Mouse (Mus musculus) G1E (cell line): ENCODE data around the gene Skint3. TPM values are rescaled to one million over a fixed set of nuclear protein-coding genes. Genes with fewer than 3 reads are reported as not detected.

Experiments
- ATAC-seq: 2 replicates; pipeline ENCODE4 v1.8.0; 2016; ENCODE audit warnings: mild to moderate bottlenecking; ENCODE audit not compliant: insufficient number of reproducible peaks, poor library complexity, low FRiP score, severe bottlenecking; ENCODE audit errors: extremely low read depth
- DNase-seq: peaks from one replicate; pipeline ENCODE4 v3.0.0; 2012; ENCODE audit warnings: low spot score
- H3K27me3 ChIP-seq: 2 replicates; pipeline ENCODE4 v1.6.1; 2012; ENCODE audit warnings: mild to moderate bottlenecking, low read length, inconsistent platforms; ENCODE audit not compliant: insufficient read depth
- H3K36me3 ChIP-seq: replicated peaks from 2 replicates; pipeline ENCODE3; 2012; ENCODE audit warnings: mild to moderate bottlenecking, inconsistent platforms
- H3K4me1 ChIP-seq: 2 replicates; pipeline ENCODE4 v1.6.1; 2012; ENCODE audit warnings: low read depth, low read length, inconsistent platforms, mixed read lengths; ENCODE audit not compliant: insufficient read depth
- H3K4me3 ChIP-seq: 2 replicates; pipeline ENCODE4 v1.5.1; 2012; ENCODE audit warnings: low read depth, mild to moderate bottlenecking, inconsistent platforms, low read length, moderate library complexity, mixed read lengths
- H3K9me3 ChIP-seq: replicated peaks from 2 replicates; pipeline ENCODE4 v1.6.1; 2012; ENCODE audit warnings: inconsistent platforms
- CTCF ChIP-seq: IDR thresholded peaks from 2 replicates; pipeline ENCODE4 v1.5.1; 2012; ENCODE audit warnings: low read depth, low read length, inconsistent platforms, mixed read lengths
- GATA1 ChIP-seq: IDR thresholded peaks from 2 replicates; pipeline ENCODE4 v1.6.1; 2012; ENCODE audit warnings: borderline replicate concordance, low read length, inconsistent platforms, mixed read lengths
- GATA2 ChIP-seq: IDR thresholded peaks from 2 replicates; pipeline ENCODE4 v1.6.1; 2012; ENCODE audit warnings: low read depth, low read length, inconsistent platforms, borderline replicate concordance
- POLR2AphosphoS5 ChIP-seq: IDR thresholded peaks from 2 replicates; pipeline ENCODE4 v1.6.1; 2012; ENCODE audit warnings: low read depth, low read length, inconsistent platforms; ENCODE audit not compliant: insufficient replicate concordance
- TAL1 ChIP-seq: conservative IDR thresholded peaks from 2 replicates; pipeline ENCODE4 v1.6.1; 2012; ENCODE audit warnings: low read depth, low read length, inconsistent platforms, mixed read lengths
- polyA plus RNA-seq: library from polyadenylated mRNA; stranded (reverse); fragments of >175 nt; gene quantifications from 2 replicates; pipeline ENCODE4 v1.2.3, GENCODE M21; 2012
- total RNA-seq, 2 experiments: library from RNA; stranded (forward) in 1 of 2; stranded (reverse) in 1 of 2; fragments of 200-1000 nt in 1 of 2; fragments of >200 nt in 1 of 2; fragmentation: Nextera tagmentation in 1 of 2; gene quantifications; 2 replicates each; pipeline ENCODE4 v1.2.3; 2014 to 2017

The Skint3 gene
- not detected in 2 replicates for total RNA-seq (2014; fragmentation: Nextera tagmentation)
- total RNA-seq (2017), result not detected in 2 replicates
- polyA plus RNA-seq, result not detected in 2 replicates

GRCm38 (mm10) chr4:112231945-112232344 lies at the start of gene Skint3:
Skint3 (plus strand) TSS chr4:112232245.
- DNase-seq (no peak), ATAC-seq (no peak)
- Histone ChIP-seq H3K36me3 (no peaks in the 10 kb centered on the region), H3K9me3 (no peaks in the 10 kb centered on the region), H3K27me3 (no peaks in the 10 kb centered on the region), H3K4me3 (no peak within 1 kb of the TSS), H3K4me1 (no peaks in the 10 kb centered on the region)
- no peak for TF ChIP-seq CTCF
- TF ChIP-seq GATA1, result no peak
- no peak for TF ChIP-seq TAL1
- no peak for TF ChIP-seq GATA2
- TF ChIP-seq POLR2AphosphoS5, result no peak

- Histone ChIP-seq H3K27me3 (no peaks in the 10 kb centered on the region), H3K4me1 (no peaks in the 10 kb centered on the region), H3K4me3 (no peak overlapping the region), H3K9me3 (no peaks in the 10 kb centered on the region), H3K36me3 (no peaks in the 10 kb centered on the region)
- DNase-seq (no peak), ATAC-seq (no peak)
- no peak for TF ChIP-seq TAL1
- no peak for TF ChIP-seq CTCF
- no peak for TF ChIP-seq GATA1
- TF ChIP-seq GATA2, result no peak
- TF ChIP-seq POLR2AphosphoS5, result no peak
Observed at GRCm38 (mm10) chr4:112243416-112243815, 11.4 kb downstream of the Skint3 start.

- TF ChIP-seq POLR2AphosphoS5 (no peak), GATA2 (no peak), GATA1 (no peak), CTCF (no peak), TAL1 (no peak)
- Histone ChIP-seq H3K4me1 (no peaks in the 10 kb centered on the region), H3K9me3 (no peaks in the 10 kb centered on the region), H3K36me3 (no peaks in the 10 kb centered on the region), H3K4me3 (no peak overlapping the region), H3K27me3 (no peaks in the 10 kb centered on the region)
- no peak for ATAC-seq
- no peak for DNase-seq
Observed at GRCm38 (mm10) chr4:112243951-112244350, 11.9 kb downstream of the Skint3 start.

- TF ChIP-seq POLR2AphosphoS5 (no peak), CTCF (no peak)
- ATAC-seq (no peak), DNase-seq (no peak)
- H3K9me3 ChIP-seq, result no peaks in the 10 kb centered on the region
- H3K4me3 ChIP-seq, result no peak overlapping the region
- H3K27me3 ChIP-seq, result no peaks in the 10 kb centered on the region
- H3K36me3 ChIP-seq, result no peaks in the 10 kb centered on the region
- H3K4me1 ChIP-seq, result no peaks in the 10 kb centered on the region
Observed at GRCm38 (mm10) chr4:112256022-112256421, 24.0 kb downstream of the Skint3 start.

GRCm38 (mm10) chr4:112287178-112287974 lies 55.3 kb downstream of the Skint3 start:
- no peaks in the 10 kb centered on the region for H3K9me3 ChIP-seq
- no peak for DNase-seq
- no peaks in the 10 kb centered on the region for H3K4me1 ChIP-seq
- no peaks in the 10 kb centered on the region for H3K36me3 ChIP-seq
- no peak for ATAC-seq
- no peaks in the 10 kb centered on the region for H3K27me3 ChIP-seq
- H3K4me3 ChIP-seq, result no peak overlapping the region
- TF ChIP-seq GATA2, result no peak
- TF ChIP-seq TAL1, result no peak
- no peak for TF ChIP-seq GATA1
- no peak for TF ChIP-seq POLR2AphosphoS5
- no peak for TF ChIP-seq CTCF

GRCm38 (mm10) chr4:112288396-112288795 lies 56.4 kb downstream of the Skint3 start:
- Histone ChIP-seq H3K9me3 (no peaks in the 10 kb centered on the region), H3K4me3 (no peak overlapping the region), H3K36me3 (no peaks in the 10 kb centered on the region), H3K27me3 (no peaks in the 10 kb centered on the region), H3K4me1 (no peaks in the 10 kb centered on the region)
- no peak for TF ChIP-seq POLR2AphosphoS5
- no peak for TF ChIP-seq GATA2
- no peak for TF ChIP-seq GATA1
- TF ChIP-seq CTCF, result no peak
- no peak for TF ChIP-seq TAL1
- ATAC-seq (no peak), DNase-seq (no peak)

- Histone ChIP-seq H3K36me3 (no peaks in the 10 kb centered on the region), H3K27me3 (no peaks in the 10 kb centered on the region), H3K9me3 (no peaks in the 10 kb centered on the region), H3K4me3 (no peak overlapping the region), H3K4me1 (no peaks in the 10 kb centered on the region)
- DNase-seq, result no peak
- TF ChIP-seq POLR2AphosphoS5 (no peak), CTCF (no peak), GATA1 (no peak), GATA2 (no peak), TAL1 (no peak)
- ATAC-seq, result no peak
Observed at GRCm38 (mm10) chr4:112302305-112302704, 70.3 kb downstream of the Skint3 start.
